Mouse (Mus musculus): ENCODE measurements around the gene Fbll1. TPM values are rescaled to one million over a fixed set of nuclear protein-coding genes. Genes with fewer than 3 reads are reported as not detected.

Fbll1 gene
- polyA plus RNA-seq, 1 experiment = not detected

DNA sequence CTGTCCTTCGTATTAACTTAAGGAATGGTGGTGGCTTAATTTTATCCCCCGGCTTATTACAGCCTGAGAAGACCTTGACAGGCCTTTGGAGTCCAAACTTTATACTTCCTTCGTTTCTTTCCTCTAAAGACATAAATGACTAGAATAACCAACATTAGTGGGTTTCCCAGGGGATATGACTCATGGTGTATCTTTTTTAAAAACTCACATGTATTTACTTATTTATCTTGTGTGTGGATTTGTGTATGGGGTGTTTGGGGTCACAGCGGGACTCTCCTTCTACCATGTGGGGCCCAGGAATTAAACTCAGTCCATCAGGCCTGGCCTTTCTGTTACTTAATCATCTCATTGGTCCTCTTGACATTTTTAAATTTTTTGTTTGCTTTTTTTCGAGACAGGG lies 31.8 kb downstream of the Fbll1 start:
- TF ChIP-seq POLR2A (IDR thresholded peaks at IDR 0.05; ENCODE audit: low read depth, low read length) = no peak
- TF ChIP-seq CTCF (IDR thresholded peaks at IDR 0.05; ENCODE audit: borderline replicate concordance, insufficient read depth, low read length) = no peak
- no peak overlapping the region for H3K4me3 ChIP-seq (ENCODE audit: insufficient read depth, low read length)
- H3K4me1 ChIP-seq (ENCODE audit: control insufficient read depth, insufficient read depth, low read length) = peaks cover 5% of the 10 kb centered on the region; the same call in 1 of the 2 replicates
- no peak overlapping the region for H3K27ac ChIP-seq (ENCODE audit: insufficient read depth, low read length)

DNA sequence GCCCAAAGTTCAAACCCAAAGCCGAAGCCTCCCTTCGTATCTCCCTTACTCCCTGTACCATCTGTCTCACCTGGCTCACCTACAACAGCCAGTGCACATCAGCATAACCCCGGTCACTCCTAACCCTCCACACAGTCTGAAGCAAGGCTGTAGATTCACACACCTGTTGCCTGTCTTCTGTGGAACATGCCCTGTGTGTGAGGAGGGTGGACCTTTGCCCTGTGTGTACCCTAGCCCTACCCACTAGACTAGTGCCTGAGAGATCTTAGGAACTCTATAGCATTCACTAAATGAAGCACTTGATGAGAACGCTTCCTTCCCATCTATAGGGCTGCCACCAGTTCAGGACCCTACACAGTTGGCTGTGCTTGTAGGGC lies 38.1 kb downstream of the Fbll1 start:
- Histone ChIP-seq H3K4me1 (ENCODE audit: control insufficient read depth, insufficient read depth, low read length) (no peaks in the 10 kb centered on the region), H3K27ac (ENCODE audit: insufficient read depth, low read length) (no peak overlapping the region), H3K4me3 (ENCODE audit: insufficient read depth, low read length) (no peak overlapping the region)
- TF ChIP-seq POLR2A (IDR thresholded peaks at IDR 0.05; ENCODE audit: low read depth, low read length) = no peak
- no peak for TF ChIP-seq CTCF (IDR thresholded peaks at IDR 0.05; ENCODE audit: borderline replicate concordance, insufficient read depth, low read length)

GRCm38 (mm10) chr11:35760001-35760626 lies 38.6 kb downstream of the Fbll1 start:
- Histone ChIP-seq H3K4me1 (ENCODE audit: control insufficient read depth, insufficient read depth, low read length) (no peaks in the 10 kb centered on the region), H3K27ac (ENCODE audit: insufficient read depth, low read length) (no peak overlapping the region), H3K4me3 (ENCODE audit: insufficient read depth, low read length) (no peak overlapping the region)
- TF ChIP-seq POLR2A (IDR thresholded peaks at IDR 0.05; ENCODE audit: low read depth, low read length) (no peak), CTCF (IDR thresholded peaks at IDR 0.05; ENCODE audit: borderline replicate concordance, insufficient read depth, low read length) (no peak)

DNA sequence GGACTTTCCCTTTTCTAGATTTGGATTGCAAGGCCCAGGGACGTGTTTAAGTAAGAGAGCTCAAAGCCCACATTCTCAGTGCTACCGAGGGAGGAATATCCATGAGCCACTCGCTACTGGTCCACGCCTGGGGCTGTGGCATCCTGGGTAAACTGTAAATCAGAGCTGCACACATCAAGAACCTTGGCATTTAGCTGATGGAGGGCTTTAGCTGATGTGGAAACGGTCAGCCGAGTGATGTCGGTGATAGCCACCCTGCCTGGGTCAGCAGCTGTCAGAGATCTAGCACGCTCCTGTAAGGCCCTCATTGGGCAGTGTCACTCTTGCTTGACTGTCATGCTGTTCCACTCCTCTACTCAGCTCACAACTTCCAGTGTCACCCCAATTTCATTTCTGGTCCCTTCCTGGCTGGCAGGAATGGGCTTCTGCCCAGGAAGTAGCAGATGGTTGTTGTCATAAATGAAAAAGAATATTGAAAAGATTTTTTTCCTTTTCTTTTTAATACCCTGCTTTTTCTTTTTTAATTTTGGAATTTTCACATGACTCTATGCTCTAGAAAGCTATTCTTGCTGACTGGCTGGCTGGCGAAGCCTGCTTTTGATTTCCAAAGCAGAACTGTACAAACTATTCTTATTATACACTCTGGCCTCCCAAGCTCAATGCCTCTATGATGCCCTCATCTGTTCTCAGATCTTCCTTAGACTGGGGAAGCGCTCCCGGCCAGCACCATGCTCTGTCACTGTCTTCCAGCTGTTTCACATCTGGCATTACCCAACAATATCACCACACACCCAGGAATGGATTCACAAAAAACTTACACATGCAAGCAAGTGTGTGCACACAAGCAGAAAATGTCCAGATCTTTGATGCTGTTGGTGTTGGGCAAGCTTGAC lies 42.0 kb downstream of the Fbll1 start:
- no peak overlapping the region for H3K27ac ChIP-seq (ENCODE audit: insufficient read depth, low read length)
- H3K4me3 ChIP-seq (ENCODE audit: insufficient read depth, low read length) = no peak overlapping the region
- H3K4me1 ChIP-seq (ENCODE audit: control insufficient read depth, insufficient read depth, low read length) = no peaks in the 10 kb centered on the region
- TF ChIP-seq CTCF (IDR thresholded peaks at IDR 0.05; ENCODE audit: borderline replicate concordance, insufficient read depth, low read length) (no peak), POLR2A (IDR thresholded peaks at IDR 0.05; ENCODE audit: low read depth, low read length) (no peak)

DNA sequence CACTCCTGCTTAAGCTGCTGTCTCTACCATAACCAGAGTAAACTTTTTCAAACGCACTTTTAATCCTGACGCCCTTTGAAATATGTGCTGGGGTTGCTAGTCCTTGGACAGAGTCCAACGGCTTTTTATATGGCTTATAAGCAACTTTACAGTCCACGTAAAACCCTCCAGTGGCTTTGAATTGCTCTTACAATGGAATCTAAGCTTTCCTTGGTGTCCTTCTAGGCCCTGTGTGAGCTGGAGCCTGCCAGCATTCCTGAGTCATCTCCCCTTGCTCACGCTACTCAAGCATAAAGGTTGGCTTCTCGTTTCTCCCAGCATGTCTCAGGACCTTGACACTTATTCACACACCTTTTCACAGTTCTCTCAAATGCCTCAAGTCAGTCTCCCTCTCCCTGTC lies 43.1 kb downstream of the Fbll1 start:
- H3K27ac ChIP-seq (ENCODE audit: insufficient read depth, low read length) = no peak overlapping the region
- no peaks in the 10 kb centered on the region for H3K4me1 ChIP-seq (ENCODE audit: control insufficient read depth, insufficient read depth, low read length)
- H3K4me3 ChIP-seq (ENCODE audit: insufficient read depth, low read length) = no peak overlapping the region
- TF ChIP-seq POLR2A (IDR thresholded peaks at IDR 0.05; ENCODE audit: low read depth, low read length) = no peak
- no peak for TF ChIP-seq CTCF (IDR thresholded peaks at IDR 0.05; ENCODE audit: borderline replicate concordance, insufficient read depth, low read length)

GRCm38 (mm10) chr11:35754906-35755418 lies 43.7 kb downstream of the Fbll1 start:
- TF ChIP-seq CTCF (IDR thresholded peaks at IDR 0.05; ENCODE audit: borderline replicate concordance, insufficient read depth, low read length) = no peak
- TF ChIP-seq POLR2A (IDR thresholded peaks at IDR 0.05; ENCODE audit: low read depth, low read length) = no peak
- H3K4me1 ChIP-seq (ENCODE audit: control insufficient read depth, insufficient read depth, low read length) = no peaks in the 10 kb centered on the region
- H3K27ac ChIP-seq (ENCODE audit: insufficient read depth, low read length) = no peak overlapping the region
- no peak overlapping the region for H3K4me3 ChIP-seq (ENCODE audit: insufficient read depth, low read length)

- TF ChIP-seq POLR2A (IDR thresholded peaks at IDR 0.05; ENCODE audit: low read depth, low read length) = no peak
- TF ChIP-seq CTCF (IDR thresholded peaks at IDR 0.05; ENCODE audit: borderline replicate concordance, insufficient read depth, low read length) = no peak
Observed at GRCm38 (mm10) chr11:35750578-35750977, 48.1 kb downstream of the Fbll1 start.

More at GRCm38 (mm10) chr11:35750578-35750977, 48.1 kb downstream of the Fbll1 start:
- Histone ChIP-seq H3K4me3 (ENCODE audit: insufficient read depth, low read length) (no peak overlapping the region), H3K4me1 (ENCODE audit: control insufficient read depth, insufficient read depth, low read length) (no peaks in the 10 kb centered on the region), H3K27ac (ENCODE audit: insufficient read depth, low read length) (no peak overlapping the region)

Other genes starting within 250 kb of the Fbll1 start
- gene Pank3, start 29.4 kb downstream of the Fbll1 start, polyA plus RNA-seq (2011; ENCODE audit: insufficient read length, low read depth, missing spikeins) = 41.0 and 43.8 TPM in 2 replicates
- 159 and 181 TPM in 2 replicates for gene Rars, start 35.6 kb upstream of the Fbll1 start, polyA plus RNA-seq (2011; ENCODE audit: insufficient read length, low read depth, missing spikeins)
- gene Wwc1, start 181.6 kb upstream of the Fbll1 start, polyA plus RNA-seq (2011; ENCODE audit: insufficient read length, low read depth, missing spikeins) = 4.2 and 6.2 TPM in 2 replicates